Mouse (Mus musculus) small intestine, adult 2 months (tissue): ENCODE results near the gene RPS10-NUDT3.

Experiments
- CTCF ChIP-seq: fragments of 200-500 bp; IDR thresholded peaks from 2 replicates; pipeline ENCODE4 v1.5.1; 2012; ENCODE audit warnings: low read depth, mild to moderate bottlenecking, control low read depth, inconsistent platforms, low read length, moderate library complexity, mixed read lengths; ENCODE audit not compliant: insufficient replicate concordance, insufficient read length; ENCODE audit errors: extremely low read depth
- POLR2A ChIP-seq: fragments of 200-500 bp; IDR thresholded peaks from 2 replicates; pipeline ENCODE4 v1.6.1; 2012; ENCODE audit warnings: low read depth, mild to moderate bottlenecking, control low read depth, inconsistent platforms, low read length, moderate library complexity

DNA sequence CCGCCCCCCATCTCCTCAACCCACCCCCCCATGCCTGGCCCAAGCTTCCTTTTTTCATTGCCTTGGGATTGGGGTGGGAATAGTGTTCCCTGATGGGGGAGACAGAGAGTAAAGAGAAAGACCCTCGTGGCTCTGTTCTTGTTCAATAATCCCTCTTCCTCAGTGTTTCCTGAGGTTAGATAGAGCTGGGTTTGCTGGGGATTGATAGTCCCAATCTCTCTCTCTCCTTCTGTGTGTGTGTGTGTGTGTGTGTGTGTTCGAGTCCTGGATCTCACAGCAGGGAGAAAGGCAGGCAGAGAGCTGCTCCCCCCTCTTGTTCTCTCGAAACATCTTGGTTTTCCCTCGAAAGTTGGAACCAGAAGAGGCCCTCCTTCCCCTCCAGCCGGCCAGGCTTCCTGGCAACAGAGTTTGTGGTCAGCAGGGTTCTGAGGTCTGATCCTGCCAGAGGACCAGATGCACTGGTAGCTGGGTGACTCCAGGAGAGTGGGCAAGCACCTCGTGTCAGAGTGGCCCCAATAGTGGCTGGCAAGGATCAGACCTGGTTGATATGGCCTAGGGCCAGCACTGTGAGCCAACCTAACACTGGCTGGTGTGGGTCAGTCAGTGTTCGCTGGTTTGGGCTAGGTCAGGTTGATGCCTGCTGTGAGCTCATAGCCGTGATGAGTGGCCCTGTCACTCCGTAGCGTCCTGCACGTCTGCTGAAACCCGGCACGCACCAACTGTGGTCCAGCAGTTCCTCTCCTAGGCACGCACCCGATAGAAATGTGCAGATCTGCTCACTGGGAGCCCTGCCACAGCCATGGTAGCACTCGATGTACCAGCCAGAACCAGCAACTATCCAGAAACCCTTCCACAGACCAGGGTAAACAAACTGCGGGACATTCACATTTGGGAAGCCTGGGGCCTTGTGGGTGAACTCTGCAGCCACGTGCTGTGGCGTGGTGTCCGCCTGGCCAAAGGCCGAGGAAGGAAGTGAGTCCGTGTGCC, 82.5 kb downstream of the RPS10-NUDT3 start:
- TF ChIP-seq POLR2A (no peak), CTCF (no peak)
